Mouse (Mus musculus): ENCODE measurements around the gene Tmem89. TPM values are rescaled to one million over a fixed set of nuclear protein-coding genes. Genes with fewer than 3 reads are reported as not detected.

The Tmem89 gene
- polyA plus RNA-seq, 1 experiment from 2014 or later, result not detected

GRCm38 (mm10) chr9:108953081-108953636 lies 38.7 kb downstream of the Tmem89 start, which contains the start of gene Col7a1:
Col7a1 (plus strand) TSS chr9:108953586.
- peaks cover 55% of the 10 kb centered on the region for H3K4me1 ChIP-seq
- peak within 1 kb of the TSS; percentile 43 for H3K4me3 ChIP-seq
- 9% methylated on average over 15 of the region's 15 CpGs for WGBS
- DNase-seq (ENCODE audit: low spot score), result no peak
- H3K27ac ChIP-seq (replicated peaks), result no peak within 1 kb of the TSS; the same call in 1 of the 2 replicates
- peaks cover 34% of the 10 kb centered on the region for H3K36me3 ChIP-seq (replicated peaks)
- peaks cover 33% of the 10 kb centered on the region for H3K27me3 ChIP-seq (replicated peaks; ENCODE audit: low read depth, poor library complexity, severe bottlenecking)
- no peaks in the 10 kb centered on the region for H3K9me3 ChIP-seq

GRCm38 (mm10) chr9:108955241-108955640 lies 40.8 kb downstream of the Tmem89 start:
- H3K27me3 ChIP-seq (replicated peaks; ENCODE audit: low read depth, poor library complexity, severe bottlenecking), result peaks cover 33% of the 10 kb centered on the region
- 92% methylated on average over 11 of the region's 11 CpGs for WGBS

DNA sequence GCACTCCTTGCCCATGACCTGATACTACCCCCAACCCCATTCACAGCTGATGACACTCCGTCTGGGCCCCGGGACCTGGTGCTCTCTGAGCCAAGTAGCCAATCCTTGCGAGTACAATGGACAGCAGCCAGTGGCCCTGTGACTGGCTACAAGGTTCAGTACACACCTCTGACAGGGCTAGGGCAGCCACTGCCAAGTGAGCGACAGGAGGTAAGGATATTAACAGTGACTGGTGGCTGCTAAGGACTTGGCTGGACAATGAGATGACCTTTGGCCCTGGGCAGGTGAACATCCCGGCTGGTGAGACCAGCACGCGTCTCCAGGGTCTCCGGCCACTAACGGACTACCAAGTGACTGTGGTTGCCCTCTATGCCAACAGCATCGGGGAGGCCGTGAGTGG lies 41.4 kb downstream of the Tmem89 start:
- no peak overlapping the region for H3K27ac ChIP-seq (replicated peaks)
- no peaks in the 10 kb centered on the region for H3K9me3 ChIP-seq
- H3K4me3 ChIP-seq, result no peak overlapping the region
- peaks cover 31% of the 10 kb centered on the region for H3K4me1 ChIP-seq
- peaks cover 33% of the 10 kb centered on the region for H3K27me3 ChIP-seq (replicated peaks; ENCODE audit: low read depth, poor library complexity, severe bottlenecking)
- 87% methylated on average over 11 of the region's 11 CpGs for WGBS
- no peak for DNase-seq (ENCODE audit: low spot score)
- peaks cover 7% of the 10 kb centered on the region for H3K36me3 ChIP-seq (replicated peaks)

More at GRCm38 (mm10) chr9:108955241-108955640, 40.8 kb downstream of the Tmem89 start:
- Histone ChIP-seq H3K27ac (replicated peaks) (no peak overlapping the region), H3K4me1 (peaks cover 34% of the 10 kb centered on the region), H3K4me3 (no peak overlapping the region), H3K36me3 (replicated peaks) (peaks cover 13% of the 10 kb centered on the region), H3K9me3 (no peaks in the 10 kb centered on the region)
- no peak for DNase-seq (ENCODE audit: low spot score)

GRCm38 (mm10) chr9:108963577-108963976 lies 49.2 kb downstream of the Tmem89 start:
- 77% methylated on average over 3 of the region's 3 CpGs for WGBS

DNA sequence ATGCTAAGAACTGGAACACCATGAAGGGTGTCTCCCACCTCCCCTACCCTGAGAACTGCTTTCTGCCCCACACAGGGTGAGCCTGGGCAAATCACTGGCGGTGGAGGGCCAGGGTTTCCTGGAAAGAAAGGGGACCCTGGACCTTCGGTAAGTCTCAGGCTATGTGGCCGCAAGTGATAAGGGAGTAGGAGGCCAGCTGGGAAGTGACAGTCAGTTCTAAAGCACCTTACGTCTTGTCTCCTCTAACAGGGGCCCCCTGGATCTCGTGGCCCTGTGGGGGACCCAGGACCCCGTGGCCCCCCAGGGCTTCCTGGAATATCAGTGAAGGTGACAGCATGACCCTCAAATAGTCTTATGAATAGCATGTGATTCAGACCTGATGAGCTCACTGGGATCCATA lies 49.9 kb downstream of the Tmem89 start:
- Histone ChIP-seq H3K27me3 (replicated peaks; ENCODE audit: low read depth, poor library complexity, severe bottlenecking) (no peaks in the 10 kb centered on the region), H3K9me3 (no peaks in the 10 kb centered on the region), H3K4me1 (peaks cover 11% of the 10 kb centered on the region), H3K36me3 (replicated peaks) (no peaks in the 10 kb centered on the region), H3K27ac (replicated peaks) (no peak overlapping the region), H3K4me3 (no peak overlapping the region)
- no peak for DNase-seq (ENCODE audit: low spot score)
- WGBS, result 86% methylated on average over 6 of the region's 6 CpGs

More at GRCm38 (mm10) chr9:108963577-108963976, 49.2 kb downstream of the Tmem89 start:
- Histone ChIP-seq H3K27me3 (replicated peaks; ENCODE audit: low read depth, poor library complexity, severe bottlenecking) (no peaks in the 10 kb centered on the region), H3K4me1 (peaks cover 11% of the 10 kb centered on the region), H3K27ac (replicated peaks) (no peak overlapping the region), H3K4me3 (no peak overlapping the region), H3K9me3 (no peaks in the 10 kb centered on the region), H3K36me3 (replicated peaks) (no peaks in the 10 kb centered on the region)
- DNase-seq (ENCODE audit: low spot score), result no peak

Other genes with a start within 250 kb of the Tmem89 start
- gene Prkar2a, start 225.3 kb upstream of the Tmem89 start, polyA plus RNA-seq (2016; fragmentation: Nextera tagmentation; extraction: Ambion mirVana), result 24.7 and 26.2 TPM in 2 replicates
- gene Ip6k2, start 130.8 kb upstream of the Tmem89 start, polyA plus RNA-seq (2016; fragmentation: Nextera tagmentation; extraction: Ambion mirVana), result 94.0 and 103 TPM in 2 replicates
- gene Nckipsd, start 106.3 kb upstream of the Tmem89 start, polyA plus RNA-seq (2016; fragmentation: Nextera tagmentation; extraction: Ambion mirVana), result 14.8 and 15.0 TPM in 2 replicates
- 1.6 and 1.7 TPM in 2 replicates for gene Celsr3, start 88.3 kb upstream of the Tmem89 start, polyA plus RNA-seq (2016; fragmentation: Nextera tagmentation; extraction: Ambion mirVana)
- 13.3 and 14.0 TPM in 2 replicates for gene Slc26a6, start 61.3 kb upstream of the Tmem89 start, polyA plus RNA-seq (2016; fragmentation: Nextera tagmentation; extraction: Ambion mirVana)
- gene Uqcrc1, start 22.0 kb downstream of the Tmem89 start, polyA plus RNA-seq (2016; fragmentation: Nextera tagmentation; extraction: Ambion mirVana), result 488 and 506 TPM in 2 replicates
- 1.1 and 2.0 TPM in 2 replicates for gene Col7a1, start 39.0 kb downstream of the Tmem89 start, polyA plus RNA-seq (2016; fragmentation: Nextera tagmentation; extraction: Ambion mirVana)
- not detected in 2 replicates for gene Ucn2, start 71.4 kb downstream of the Tmem89 start, polyA plus RNA-seq (2016; fragmentation: Nextera tagmentation; extraction: Ambion mirVana)
- 10.0 and 12.2 TPM in 2 replicates for gene Pfkfb4, start 77.2 kb downstream of the Tmem89 start, polyA plus RNA-seq (2016; fragmentation: Nextera tagmentation; extraction: Ambion mirVana)
- gene Shisa5, start 123.9 kb downstream of the Tmem89 start, polyA plus RNA-seq (2016; fragmentation: Nextera tagmentation; extraction: Ambion mirVana), result 38.4 and 42.0 TPM in 2 replicates
- gene Trex1, start 145.1 kb downstream of the Tmem89 start, polyA plus RNA-seq (2016; fragmentation: Nextera tagmentation; extraction: Ambion mirVana), result 8.4 and 10.3 TPM in 2 replicates
- 35.9 and 36.7 TPM in 2 replicates for gene Atrip, start 159.5 kb downstream of the Tmem89 start, polyA plus RNA-seq (2016; fragmentation: Nextera tagmentation; extraction: Ambion mirVana)
- 11.8 and 13.3 TPM in 2 replicates for gene Ccdc51, start 167.9 kb downstream of the Tmem89 start, polyA plus RNA-seq (2016; fragmentation: Nextera tagmentation; extraction: Ambion mirVana)
- gene Tma7, start 168.0 kb downstream of the Tmem89 start, polyA plus RNA-seq (2016; fragmentation: Nextera tagmentation; extraction: Ambion mirVana), result 784 and 812 TPM in 2 replicates
- gene Plxnb1, start 180.8 kb downstream of the Tmem89 start, polyA plus RNA-seq (2016; fragmentation: Nextera tagmentation; extraction: Ambion mirVana), result 24.8 and 28.6 TPM in 2 replicates
- gene Fbxw21, start 247.4 kb downstream of the Tmem89 start, polyA plus RNA-seq (2016; fragmentation: Nextera tagmentation; extraction: Ambion mirVana), result not detected in 2 replicates